Mouse (Mus musculus): Measurements from ENCODE around the gene Cntn3.
"Not testable (repeated sequence)": the region's sequence is repeated elsewhere in the genome, so short reads cannot be mapped to it uniquely, and the experiment has no call there.

The Cntn3 gene

GRCm38 (mm10) chr6:102573001-102573400, at the start of gene Cntn3:
Gene Cntn3 (minus strand): TSS chr6:102573101.
- not testable (repeated sequence) for DNase-seq

- no peak for DNase-seq
These were observed 27.9 kb upstream of the Cntn3 start for GRCm38 (mm10) chr6:102600773-102601172.

GRCm38 (mm10) chr6:102597756-102598155, 24.9 kb upstream of the Cntn3 start:
- no peak for DNase-seq

- no peak for DNase-seq
These were observed 17.2 kb upstream of the Cntn3 start for GRCm38 (mm10) chr6:102590151-102590550.

GRCm38 (mm10) chr6:102589311-102589710, 16.4 kb upstream of the Cntn3 start:
- no peak for DNase-seq

GRCm38 (mm10) chr6:102586056-102586455, 13.2 kb upstream of the Cntn3 start:
- DNase-seq = no peak

- no peak for DNase-seq
These were observed 10.7 kb upstream of the Cntn3 start for GRCm38 (mm10) chr6:102583578-102583977.

- DNase-seq = no peak
These were observed 5.4 kb downstream of the Cntn3 start for GRCm38 (mm10) chr6:102567496-102567895.

- DNase-seq = no peak
These were observed 7.7 kb downstream of the Cntn3 start for GRCm38 (mm10) chr6:102565228-102565627.

GRCm38 (mm10) chr6:102564011-102564731, 8.7 kb downstream of the Cntn3 start:
- peak; percentile 70 for DNase-seq

GRCm38 (mm10) chr6:102563431-102563830, 9.5 kb downstream of the Cntn3 start:
- DNase-seq = no peak

GRCm38 (mm10) chr6:102557521-102557920, 15.4 kb downstream of the Cntn3 start:
- no peak for DNase-seq

GRCm38 (mm10) chr6:102556497-102556896, 16.4 kb downstream of the Cntn3 start:
- no peak for DNase-seq

GRCm38 (mm10) chr6:102555814-102556437, 17.0 kb downstream of the Cntn3 start:
- DNase-seq = no peak

- DNase-seq = peak; percentile 5
These were observed 17.7 kb downstream of the Cntn3 start for GRCm38 (mm10) chr6:102555067-102555657.

GRCm38 (mm10) chr6:102541633-102542412, 31.1 kb downstream of the Cntn3 start:
- no peak for DNase-seq

- DNase-seq = no peak
These were observed 37.3 kb downstream of the Cntn3 start for GRCm38 (mm10) chr6:102535599-102535998.

- DNase-seq = no peak
These were observed 49.9 kb downstream of the Cntn3 start for GRCm38 (mm10) chr6:102523037-102523436.

GRCm38 (mm10) chr6:102520977-102521376, 51.9 kb downstream of the Cntn3 start:
- DNase-seq = no peak

- no peak for DNase-seq
These were observed 57.7 kb downstream of the Cntn3 start for GRCm38 (mm10) chr6:102515231-102515630.

- no peak for DNase-seq
These were observed 60.8 kb downstream of the Cntn3 start for GRCm38 (mm10) chr6:102512085-102512484.

- DNase-seq = no peak
These were observed 87.4 kb downstream of the Cntn3 start for GRCm38 (mm10) chr6:102485509-102485908.

Data from right cerebral cortex, postnatal 4 days (tissue).